Mouse (Mus musculus): ENCODE data around the gene Sema3g.

The Sema3g gene

GRCm38 (mm10) chr14:31233070-31233995 is 15.7 kb downstream of the Sema3g start:
- DNase-seq = peak; percentile 82

- DNase-seq = peak; percentile 93
Measured at GRCm38 (mm10) chr14:31233996-31234591, 16.4 kb downstream of the Sema3g start.

- peak; percentile 79 for DNase-seq
Measured at GRCm38 (mm10) chr14:31237101-31237882, 19.6 kb downstream of the Sema3g start.

GRCm38 (mm10) chr14:31240528-31240927 is 22.9 kb downstream of the Sema3g start:
- no peak for DNase-seq

- DNase-seq = no peak
Measured at GRCm38 (mm10) chr14:31244777-31245176, 27.1 kb downstream of the Sema3g start.

GRCm38 (mm10) chr14:31245946-31246345 is 28.3 kb downstream of the Sema3g start:
- no peak for DNase-seq

- DNase-seq = no peak
Measured at GRCm38 (mm10) chr14:31248396-31248795, 30.7 kb downstream of the Sema3g start.

GRCm38 (mm10) chr14:31250222-31251083 is 32.8 kb downstream of the Sema3g start:
- DNase-seq = no peak

GRCm38 (mm10) chr14:31251084-31251604 is 33.5 kb downstream of the Sema3g start, which contains the start of the genes Phf7 and Bap1:
TSS of gene Phf7 (minus strand) at chr14:31251317.
TSS of gene Bap1 (plus strand) at chr14:31251450.
- DNase-seq = peak; percentile 96

- DNase-seq = no peak
Measured at GRCm38 (mm10) chr14:31251626-31252025, 34.0 kb downstream of the Sema3g start.

GRCm38 (mm10) chr14:31252091-31252490 is 34.4 kb downstream of the Sema3g start:
- no peak for DNase-seq

- DNase-seq = no peak
Measured at GRCm38 (mm10) chr14:31258476-31259050, 40.9 kb downstream of the Sema3g start.

- no peak for DNase-seq
Measured at GRCm38 (mm10) chr14:31260374-31260773, 42.7 kb downstream of the Sema3g start.

- no peak for DNase-seq
Measured at GRCm38 (mm10) chr14:31260932-31261331, 43.3 kb downstream of the Sema3g start.

- no peak for DNase-seq
Measured at GRCm38 (mm10) chr14:31267649-31268048, 50.0 kb downstream of the Sema3g start.

GRCm38 (mm10) chr14:31268301-31269001 is 50.8 kb downstream of the Sema3g start:
- no peak for DNase-seq

GRCm38 (mm10) chr14:31269456-31270100 is 51.9 kb downstream of the Sema3g start:
- DNase-seq = peak; percentile 77

GRCm38 (mm10) chr14:31271121-31271520 is 53.5 kb downstream of the Sema3g start:
- no peak for DNase-seq

- peak; percentile 86 for DNase-seq
Measured at GRCm38 (mm10) chr14:31272164-31272563, 54.5 kb downstream of the Sema3g start.
